Mouse (Mus musculus): ENCODE data around the gene Gck.

DNA sequence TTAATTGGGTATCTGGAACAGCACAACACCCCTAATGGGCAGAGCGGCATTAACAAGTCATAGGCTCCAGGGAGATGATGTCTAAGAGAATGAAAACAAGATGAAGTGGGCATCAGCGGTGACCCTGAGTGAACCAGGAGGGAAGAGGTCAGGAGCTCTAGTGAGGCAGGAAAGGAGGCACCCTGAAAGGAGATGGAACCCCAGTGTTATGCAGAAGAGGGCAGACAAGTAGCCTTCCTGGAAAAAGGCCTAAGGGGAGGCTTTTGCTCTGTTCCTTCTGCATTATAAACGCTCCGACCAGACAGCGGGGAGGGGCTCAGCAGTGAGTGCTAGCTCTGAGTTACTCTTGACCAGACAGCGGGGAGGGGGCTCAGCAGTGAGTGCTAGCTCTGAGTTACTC lies 6.9 kb downstream of the Gck start:
- TF ChIP-seq POLR2A (IDR thresholded peaks at IDR 0.05; ENCODE audit: low read depth, low read length), result no peak
- no peak for TF ChIP-seq CTCF (IDR thresholded peaks at IDR 0.05; ENCODE audit: borderline replicate concordance, insufficient read depth, low read length)

All from embryonic fibroblast, embryonic 13.5 days (primary cell).